In genomic region chr19:28915602-28916250, GRCm38 (mm10) we compare ENCODE assay signal across 21 mouse cellular contexts. TPM values are rescaled to one million over a fixed set of nuclear protein-coding genes. Genes with fewer than 3 reads are reported as not detected.
DNase-seq lines count a peak whose midpoint lies in the region; ATAC-seq and TF ChIP-seq lines count a peak whose summit lies in the region.
"Had no signal": no experiment of that assay in that cellular context is flagged by ENCODE, and none has a peak within 500 bp of the region (broad histone marks: within the 10 kb centered on the region; RNA-seq: fewer than 3 reads in every experiment).

No protein-coding gene starts in this region.

- H3K4me1 ChIP-seq in kidney, adult 2 months (ENCODE audit: control insufficient read depth, insufficient read depth, low read length), result peaks cover 14% of the 10 kb centered on the region
- no peaks in the 10 kb centered on the region for H3K4me1 ChIP-seq in midbrain, embryonic 15.5 days
- no peaks in the 10 kb centered on the region; the same call in 1 of the 2 replicates for H3K4me1 ChIP-seq in midbrain, embryonic 11.5 days (ENCODE audit: control insufficient read depth, insufficient read depth, low read length)
- peaks cover 7% of the 10 kb centered on the region for H3K4me1 ChIP-seq in intestine, embryonic 16.5 days (ENCODE audit: control insufficient read depth, insufficient read depth, low read length)
- peaks cover 27% of the 10 kb centered on the region; the same call in 1 of the 2 replicates for H3K4me1 ChIP-seq in small intestine, adult 2 months (ENCODE audit: control insufficient read depth, insufficient read depth, insufficient read length, low read length)
- H3K4me1 ChIP-seq: limb, embryonic 12.5 days had no signal

- DNase-seq in kidney, adult 2 months, result peak; percentile 12
- no peak for DNase-seq in kidney, adult 18-20 months
- no peak for DNase-seq in midbrain, embryonic 11.5 days (ENCODE audit: low spot score, missing footprints)
- no peak for DNase-seq in right cerebral cortex, postnatal 25 days
- DNase-seq: adrenal gland, adult 8-10 months; cerebellum, adult 8-10 months; gastrocnemius, postnatal 36 days; heart, postnatal 36 days had no signal

- no peak overlapping the region for H3K9ac ChIP-seq in midbrain, embryonic 15.5 days
- H3K9ac ChIP-seq in midbrain, embryonic 11.5 days (ENCODE audit: low read length), result no peak overlapping the region
- no peak overlapping the region for H3K9ac ChIP-seq in intestine, embryonic 16.5 days (ENCODE audit: low read depth, low read length)
- H3K9ac ChIP-seq: limb, embryonic 12.5 days had no signal

- 71% methylated on average over 2 of the region's 2 CpGs for WGBS in kidney, adult 2 months
- WGBS in midbrain, embryonic 15.5 days, result 70% methylated on average over 2 of the region's 2 CpGs
- 71% methylated on average over 2 of the region's 2 CpGs for WGBS in midbrain, embryonic 11.5 days
- 60% methylated on average over 2 of the region's 2 CpGs for WGBS in intestine, embryonic 16.5 days
- 21% methylated on average over 2 of the region's 2 CpGs for WGBS in small intestine, adult 2 months

- no peaks in the 10 kb centered on the region for H3K27me3 ChIP-seq in kidney, adult 2 months (replicated peaks; ENCODE audit: control insufficient read depth, insufficient read depth, low read length)
- H3K27me3 ChIP-seq in midbrain, embryonic 15.5 days (replicated peaks), result no peaks in the 10 kb centered on the region
- H3K27me3 ChIP-seq in midbrain, embryonic 11.5 days (ENCODE audit: control insufficient read depth, insufficient read depth, low read length), result no peaks in the 10 kb centered on the region
- no peaks in the 10 kb centered on the region for H3K27me3 ChIP-seq in intestine, embryonic 16.5 days (replicated peaks; ENCODE audit: control insufficient read depth, insufficient read depth, low read length)
- no peaks in the 10 kb centered on the region for H3K27me3 ChIP-seq in small intestine, adult 2 months (ENCODE audit: control insufficient read depth, insufficient read depth, low read length)
- H3K27me3 ChIP-seq: limb, embryonic 12.5 days; megakaryocyte, embryonic 14.5 days had no signal

- H3K4me2 ChIP-seq in midbrain, embryonic 15.5 days, result no peak overlapping the region
- H3K4me2 ChIP-seq in midbrain, embryonic 11.5 days, result no peak overlapping the region
- H3K4me2 ChIP-seq in intestine, embryonic 16.5 days (ENCODE audit: low read depth, low read length), result no peak overlapping the region
- H3K4me2 ChIP-seq: heart, embryonic 11.5 days; limb, embryonic 12.5 days had no signal

- no peaks in the 10 kb centered on the region for H3K9me3 ChIP-seq in midbrain, embryonic 15.5 days
- H3K9me3 ChIP-seq in midbrain, embryonic 11.5 days (ENCODE audit: control insufficient read depth, low read length), result no peaks in the 10 kb centered on the region
- no peaks in the 10 kb centered on the region for H3K9me3 ChIP-seq in intestine, embryonic 16.5 days (ENCODE audit: control insufficient read depth, low read length)
- H3K9me3 ChIP-seq: embryonic facial prominence, embryonic 10.5 days; G1E; limb, embryonic 12.5 days; megakaryocyte, embryonic 14.5 days had no signal

- peak overlapping the region; percentile 97 for H3K27ac ChIP-seq in kidney, adult 2 months (ENCODE audit: insufficient read depth, low read depth, low read length)
- H3K27ac ChIP-seq in midbrain, embryonic 15.5 days, result no peak overlapping the region
- H3K27ac ChIP-seq in midbrain, embryonic 11.5 days (ENCODE audit: low read depth, low read length), result no peak overlapping the region
- H3K27ac ChIP-seq in intestine, embryonic 16.5 days (ENCODE audit: low read length), result no peak overlapping the region
- peak overlapping the region; percentile 86 for H3K27ac ChIP-seq in small intestine, adult 2 months (ENCODE audit: insufficient read depth, low read depth, low read length)
- H3K27ac ChIP-seq: embryonic facial prominence, embryonic 10.5 days; left cerebral cortex, adult 2 months; limb, embryonic 12.5 days had no signal

- TF ChIP-seq CTCF in kidney, adult 2 months (conservative IDR thresholded peaks at IDR 0.05; ENCODE audit: insufficient read depth, insufficient read length, low read depth, low read length), result no peak
- no peak for TF ChIP-seq CTCF in small intestine, adult 2 months (IDR thresholded peaks at IDR 0.05; ENCODE audit: extremely low read depth, insufficient read length, insufficient replicate concordance, low read depth, low read length)

- ATAC-seq in midbrain, embryonic 15.5 days (replicated peaks), result peak; percentile 58; the same call in 1 of the 2 replicates
- ATAC-seq in midbrain, embryonic 11.5 days (ENCODE audit: low FRiP score), result no peak
- ATAC-seq in intestine, embryonic 16.5 days, result peak; percentile 58
- ATAC-seq: forebrain, embryonic 16.5 days; inflammation-experienced regulatory T-cells, adult 6 months had no signal

- no peak overlapping the region for H3K4me3 ChIP-seq in kidney, adult 2 months (ENCODE audit: insufficient read depth, low read depth, low read length)
- H3K4me3 ChIP-seq in midbrain, embryonic 15.5 days, result no peak overlapping the region
- H3K4me3 ChIP-seq in midbrain, embryonic 11.5 days (ENCODE audit: low read depth, low read length), result no peak overlapping the region
- no peak overlapping the region for H3K4me3 ChIP-seq in intestine, embryonic 16.5 days (ENCODE audit: low read length)
- no peak overlapping the region for H3K4me3 ChIP-seq in small intestine, adult 2 months (ENCODE audit: low read depth, low read length)
- H3K4me3 ChIP-seq: embryonic facial prominence, embryonic 10.5 days; erythroblast, embryonic 14.5 days; layer of hippocampus, adult 2 months; left cerebral cortex, adult 2 months; limb, embryonic 12.5 days; megakaryocyte, embryonic 14.5 days had no signal

- no peak for TF ChIP-seq POLR2A in kidney, adult 2 months (IDR thresholded peaks at IDR 0.05; ENCODE audit: low read depth, low read length)
- TF ChIP-seq POLR2A in small intestine, adult 2 months (IDR thresholded peaks at IDR 0.05; ENCODE audit: low read depth, low read length), result no peak

- no peaks in the 10 kb centered on the region for H3K36me3 ChIP-seq in kidney, adult 2 months (ENCODE audit: control insufficient read depth, insufficient read depth, low read length)
- no peaks in the 10 kb centered on the region for H3K36me3 ChIP-seq in midbrain, embryonic 15.5 days (replicated peaks)
- H3K36me3 ChIP-seq in midbrain, embryonic 11.5 days (ENCODE audit: control insufficient read depth, insufficient read depth, low read length), result no peaks in the 10 kb centered on the region
- no peaks in the 10 kb centered on the region for H3K36me3 ChIP-seq in intestine, embryonic 16.5 days (ENCODE audit: control insufficient read depth, insufficient read depth, low read length)
- peaks cover 7% of the 10 kb centered on the region for H3K36me3 ChIP-seq in small intestine, adult 2 months (ENCODE audit: control insufficient read depth, insufficient read depth, low read length)
- H3K36me3 ChIP-seq: embryonic facial prominence, embryonic 10.5 days; G1E; limb, embryonic 12.5 days had no signal

RNA-seq across cellular contexts. Expression of gene Plpp6, which starts 48.0 kb away (rescaled TPM):
- polyA plus RNA-seq in kidney, adult 2 months (2012; rRNA removed), result 14.2 and 14.8 TPM in 2 replicates
- polyA plus RNA-seq in midbrain, embryonic 15.5 days (2015; fragmentation: Nextera tagmentation; extraction: Ambion mirVana), result 13.2 and 14.3 TPM in 2 replicates
- polyA plus RNA-seq in midbrain, embryonic 11.5 days (2014; fragmentation: Nextera tagmentation; extraction: Ambion mirVana), result 7.3 and 8.8 TPM in 2 replicates
- 8.9 and 13.7 TPM in 2 replicates for polyA plus RNA-seq in intestine, embryonic 16.5 days (2015; fragmentation: Nextera tagmentation; extraction: Ambion mirVana)
- polyA plus RNA-seq in small intestine, adult 2 months (2012; rRNA removed), result 15.6 and 27.8 TPM in 2 replicates

RNA-seq across cellular contexts. Expression of gene 4430402I18Rik, which starts 51.9 kb away (rescaled TPM):
- 8.1 and 9.0 TPM in 2 replicates for polyA plus RNA-seq in kidney, adult 2 months (2012; rRNA removed)
- polyA plus RNA-seq in midbrain, embryonic 15.5 days (2015; fragmentation: Nextera tagmentation; extraction: Ambion mirVana), result 0.92 and 1.3 TPM in 2 replicates
- 0.46 and 0.63 TPM in 2 replicates for polyA plus RNA-seq in midbrain, embryonic 11.5 days (2014; fragmentation: Nextera tagmentation; extraction: Ambion mirVana)
- polyA plus RNA-seq in intestine, embryonic 16.5 days (2015; fragmentation: Nextera tagmentation; extraction: Ambion mirVana), result 1.2 and 1.3 TPM in 2 replicates
- polyA plus RNA-seq in small intestine, adult 2 months (2012; rRNA removed), result 0.38 and 1.2 TPM in 2 replicates
- polyA plus RNA-seq: erythroblast, embryonic 14.5 days; G1E; inflammation-experienced regulatory T-cells, adult 6 months had no signal

Comparison
In these comparisons a context has a peak if more than half of its experiments do, and no peak if none do; other contexts are left out.
1. H3K27ac ChIP-seq: peak in kidney, adult 2 months (single experiment) and small intestine, adult 2 months (single experiment); none in midbrain, embryonic 15.5 days (single experiment), midbrain, embryonic 11.5 days (single experiment) and intestine, embryonic 16.5 days (single experiment).